Mouse (Mus musculus): ENCODE data around the gene Ndufs5. TPM values are rescaled to one million over a fixed set of nuclear protein-coding genes. Genes with fewer than 3 reads are reported as not detected.

The Ndufs5 gene
- polyA plus RNA-seq, 1 experiment from 2014 or later, result 263 TPM

GRCm38 (mm10) chr4:123749484-123750130 is 31.6 kb upstream of the Ndufs5 start:
- Histone ChIP-seq H3K9ac (replicated peaks; ENCODE audit: low read depth) (peak overlapping the region; percentile 97), H3K36me3 (ENCODE audit: insufficient read depth, low read length) (no peaks in the 10 kb centered on the region), H3K27ac (ENCODE audit: low read length) (peak overlapping the region; percentile 82), H3K4me3 (ENCODE audit: low read depth, low read length) (peak overlapping the region; percentile 94), H3K9me3 (ENCODE audit: low read length) (no peaks in the 10 kb centered on the region), H3K4me1 (ENCODE audit: insufficient read depth, low read depth, low read length) (peaks cover 3% of the 10 kb centered on the region; the same call in 1 of the 2 replicates), H3K27me3 (replicated peaks; ENCODE audit: insufficient read depth, low read length) (no peaks in the 10 kb centered on the region), H3K4me2 (replicated peaks; ENCODE audit: low read depth, low read length) (peak overlapping the region; percentile 84)
- peak; percentile 79 for ATAC-seq
- DNase-seq (ENCODE audit: low spot score), result peak; percentile 32
- TF ChIP-seq CTCF (IDR thresholded peaks at IDR 0.05) (no peak), EP300 (IDR thresholded peaks at IDR 0.05) (no peak)
- WGBS, result 2% methylated on average over 49 of the region's 55 CpGs

- Histone ChIP-seq H3K27ac (ENCODE audit: low read length) (no peak overlapping the region), H3K36me3 (ENCODE audit: insufficient read depth, low read length) (no peaks in the 10 kb centered on the region), H3K27me3 (replicated peaks; ENCODE audit: insufficient read depth, low read length) (no peaks in the 10 kb centered on the region), H3K4me1 (ENCODE audit: insufficient read depth, low read depth, low read length) (peaks cover 3% of the 10 kb centered on the region; the same call in 1 of the 2 replicates), H3K9ac (replicated peaks; ENCODE audit: low read depth) (peak overlapping the region; percentile 97), H3K4me3 (ENCODE audit: low read depth, low read length) (peak overlapping the region; percentile 94), H3K9me3 (ENCODE audit: low read length) (no peaks in the 10 kb centered on the region), H3K4me2 (replicated peaks; ENCODE audit: low read depth, low read length) (peak overlapping the region; percentile 84)
- DNase-seq (ENCODE audit: low spot score), result peak; percentile 22
- no peak for ATAC-seq
- 9% methylated on average over 10 of the region's 10 CpGs for WGBS
- TF ChIP-seq CTCF (IDR thresholded peaks at IDR 0.05) (no peak), EP300 (IDR thresholded peaks at IDR 0.05) (no peak)
These were observed 30.9 kb upstream of the Ndufs5 start for GRCm38 (mm10) chr4:123748726-123749415.

DNA sequence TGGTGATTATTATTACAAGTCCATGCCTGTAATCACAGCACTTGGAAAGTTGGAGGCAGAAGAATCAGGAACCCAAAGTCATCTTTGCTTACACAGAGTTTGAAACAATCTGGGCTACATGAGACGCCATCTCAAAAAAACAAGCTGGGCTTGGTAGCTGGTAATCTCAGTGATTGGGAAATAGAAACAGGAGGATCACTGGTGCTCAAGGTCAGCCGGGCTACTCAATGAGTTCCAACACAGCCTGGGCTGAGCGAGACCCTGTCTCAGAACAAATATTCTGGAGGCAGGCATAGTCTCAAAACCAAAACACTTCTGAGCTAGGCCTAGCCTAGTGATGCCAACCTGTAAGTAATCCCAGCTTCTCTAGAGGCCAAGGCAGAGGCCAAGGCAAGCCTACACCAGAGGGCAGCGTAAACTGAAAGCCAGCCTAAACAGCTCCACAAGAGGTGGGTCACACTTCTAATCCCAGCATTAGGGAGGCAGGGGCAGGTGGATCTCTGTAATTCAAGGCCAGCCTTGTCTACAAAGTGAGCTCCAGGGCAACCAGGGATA is 27.3 kb upstream of the Ndufs5 start:
- Histone ChIP-seq H3K9ac (replicated peaks; ENCODE audit: low read depth) (no peak overlapping the region), H3K9me3 (ENCODE audit: low read length) (no peaks in the 10 kb centered on the region), H3K4me2 (replicated peaks; ENCODE audit: low read depth, low read length) (no peak overlapping the region), H3K4me3 (ENCODE audit: low read depth, low read length) (no peak overlapping the region), H3K4me1 (ENCODE audit: insufficient read depth, low read depth, low read length) (no peaks in the 10 kb centered on the region; the same call in 1 of the 2 replicates), H3K27me3 (replicated peaks; ENCODE audit: insufficient read depth, low read length) (no peaks in the 10 kb centered on the region), H3K36me3 (ENCODE audit: insufficient read depth, low read length) (peaks cover 18% of the 10 kb centered on the region; the same call in 1 of the 2 replicates), H3K27ac (ENCODE audit: low read length) (no peak overlapping the region)
- ATAC-seq (no peak), DNase-seq (ENCODE audit: low spot score) (no peak)
- TF ChIP-seq CTCF (IDR thresholded peaks at IDR 0.05), result peak; percentile 5; the same call in 1 of the 2 replicates
- no peak for TF ChIP-seq EP300 (IDR thresholded peaks at IDR 0.05)
- WGBS, result 86% methylated on average over 4 of the region's 4 CpGs

DNA sequence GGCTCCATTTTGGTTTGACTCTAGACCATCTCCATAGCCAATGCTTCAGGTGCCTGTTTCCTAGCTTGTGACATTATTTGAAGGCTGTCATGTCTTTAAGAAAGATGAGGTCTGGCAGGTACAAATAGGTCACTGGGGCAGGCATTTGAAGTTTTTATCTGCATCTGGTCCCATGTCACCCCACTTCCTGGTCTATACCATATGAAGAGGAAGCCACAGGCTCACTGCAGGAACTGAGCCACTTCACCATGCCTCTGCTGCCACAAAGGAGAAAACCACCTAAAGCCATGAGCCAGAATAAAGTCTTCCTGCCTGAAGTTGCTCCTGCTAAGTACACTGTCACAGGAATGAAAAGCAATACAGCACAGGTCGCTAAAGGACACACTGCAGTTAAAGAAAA is 24.9 kb upstream of the Ndufs5 start:
- 80% methylated on average over 1 of the region's 1 CpGs for WGBS
- no peak for ATAC-seq
- Histone ChIP-seq H3K4me3 (ENCODE audit: low read depth, low read length) (no peak overlapping the region), H3K9ac (replicated peaks; ENCODE audit: low read depth) (no peak overlapping the region), H3K4me1 (ENCODE audit: insufficient read depth, low read depth, low read length) (no peaks in the 10 kb centered on the region; the same call in 1 of the 2 replicates), H3K27me3 (replicated peaks; ENCODE audit: insufficient read depth, low read length) (no peaks in the 10 kb centered on the region), H3K36me3 (ENCODE audit: insufficient read depth, low read length) (peaks cover 29% of the 10 kb centered on the region; the same call in 1 of the 2 replicates), H3K4me2 (replicated peaks; ENCODE audit: low read depth, low read length) (no peak overlapping the region), H3K27ac (ENCODE audit: low read length) (no peak overlapping the region), H3K9me3 (ENCODE audit: low read length) (no peaks in the 10 kb centered on the region)
- DNase-seq (ENCODE audit: low spot score), result no peak
- TF ChIP-seq CTCF (IDR thresholded peaks at IDR 0.05) (no peak), EP300 (IDR thresholded peaks at IDR 0.05) (no peak)

GRCm38 (mm10) chr4:123738708-123739107 is 20.7 kb upstream of the Ndufs5 start:
- WGBS, result 96% methylated on average over 4 of the region's 4 CpGs
- Histone ChIP-seq H3K27ac (ENCODE audit: low read length) (no peak overlapping the region), H3K4me3 (ENCODE audit: low read depth, low read length) (no peak overlapping the region), H3K9me3 (ENCODE audit: low read length) (no peaks in the 10 kb centered on the region), H3K4me2 (replicated peaks; ENCODE audit: low read depth, low read length) (no peak overlapping the region), H3K36me3 (ENCODE audit: insufficient read depth, low read length) (peaks cover 38% of the 10 kb centered on the region), H3K9ac (replicated peaks; ENCODE audit: low read depth) (no peak overlapping the region), H3K4me1 (ENCODE audit: insufficient read depth, low read depth, low read length) (no peaks in the 10 kb centered on the region), H3K27me3 (replicated peaks; ENCODE audit: insufficient read depth, low read length) (no peaks in the 10 kb centered on the region)
- DNase-seq (ENCODE audit: low spot score) (no peak), ATAC-seq (no peak)
- TF ChIP-seq CTCF (IDR thresholded peaks at IDR 0.05) (no peak), EP300 (IDR thresholded peaks at IDR 0.05) (no peak)

GRCm38 (mm10) chr4:123733532-123733931 is 15.5 kb upstream of the Ndufs5 start:
- ATAC-seq (no peak), DNase-seq (ENCODE audit: low spot score) (no peak)
- peaks cover 15% of the 10 kb centered on the region for H3K36me3 ChIP-seq (ENCODE audit: insufficient read depth, low read length)

More at GRCm38 (mm10) chr4:123733532-123733931, 15.5 kb upstream of the Ndufs5 start:
- H3K4me1 ChIP-seq (ENCODE audit: insufficient read depth, low read depth, low read length), result no peaks in the 10 kb centered on the region
- no peak overlapping the region for H3K9ac ChIP-seq (replicated peaks; ENCODE audit: low read depth)
- 90% methylated on average over 9 of the region's 9 CpGs for WGBS
- H3K4me2 ChIP-seq (replicated peaks; ENCODE audit: low read depth, low read length), result no peak overlapping the region
- TF ChIP-seq CTCF (IDR thresholded peaks at IDR 0.05) (no peak), EP300 (IDR thresholded peaks at IDR 0.05) (no peak)
- no peak overlapping the region for H3K4me3 ChIP-seq (ENCODE audit: low read depth, low read length)
- no peaks in the 10 kb centered on the region for H3K27me3 ChIP-seq (replicated peaks; ENCODE audit: insufficient read depth, low read length)
- no peak overlapping the region for H3K27ac ChIP-seq (ENCODE audit: low read length)
- no peaks in the 10 kb centered on the region for H3K9me3 ChIP-seq (ENCODE audit: low read length)
